Mouse (Mus musculus): ENCODE data around the gene Epb41l1. TPM values are rescaled to one million over a fixed set of nuclear protein-coding genes. Genes with fewer than 3 reads are reported as not detected.

The Epb41l1 gene
- polyA plus RNA-seq, 1 experiment, result 4.0 TPM

DNA sequence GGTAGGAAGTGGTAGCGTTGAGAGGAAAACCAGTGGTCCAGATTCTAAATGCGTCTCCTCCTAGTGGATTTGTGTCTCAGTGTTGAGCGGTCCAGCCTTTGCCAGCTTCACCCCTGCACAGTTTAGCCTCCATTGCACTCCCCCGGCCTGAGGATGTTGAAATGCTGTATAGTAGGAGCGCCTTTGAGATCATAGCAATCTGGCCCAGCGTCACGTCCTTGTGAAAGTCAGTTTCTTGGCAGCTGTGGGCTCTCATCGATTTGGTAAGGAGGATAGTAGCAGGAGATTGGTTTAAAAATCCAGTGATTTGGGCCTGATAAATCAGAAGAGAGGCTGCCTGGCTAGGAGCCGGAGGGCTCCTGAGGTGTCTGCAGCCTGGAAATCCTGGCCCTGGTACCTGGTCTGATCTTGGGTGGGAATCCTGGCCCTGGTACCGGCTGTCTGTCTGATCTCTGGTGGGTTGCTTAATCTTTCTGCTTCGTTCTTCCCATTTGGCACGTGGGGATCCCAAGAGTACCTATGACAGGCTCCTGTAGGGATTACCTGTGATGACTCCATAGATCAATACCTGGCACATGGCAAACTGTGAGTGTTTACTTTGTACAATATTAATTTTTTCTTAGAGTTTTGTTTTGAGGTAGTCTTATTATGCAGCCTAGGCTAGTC, 65.5 kb downstream of the Epb41l1 start:
- TF ChIP-seq CTCF (IDR thresholded peaks at IDR 0.05; ENCODE audit: control insufficient read depth, insufficient read depth, insufficient replicate concordance, low read depth, low read length) (no peak), POLR2A (IDR thresholded peaks at IDR 0.05; ENCODE audit: control insufficient read depth, low read depth, low read length) (no peak)

DNA sequence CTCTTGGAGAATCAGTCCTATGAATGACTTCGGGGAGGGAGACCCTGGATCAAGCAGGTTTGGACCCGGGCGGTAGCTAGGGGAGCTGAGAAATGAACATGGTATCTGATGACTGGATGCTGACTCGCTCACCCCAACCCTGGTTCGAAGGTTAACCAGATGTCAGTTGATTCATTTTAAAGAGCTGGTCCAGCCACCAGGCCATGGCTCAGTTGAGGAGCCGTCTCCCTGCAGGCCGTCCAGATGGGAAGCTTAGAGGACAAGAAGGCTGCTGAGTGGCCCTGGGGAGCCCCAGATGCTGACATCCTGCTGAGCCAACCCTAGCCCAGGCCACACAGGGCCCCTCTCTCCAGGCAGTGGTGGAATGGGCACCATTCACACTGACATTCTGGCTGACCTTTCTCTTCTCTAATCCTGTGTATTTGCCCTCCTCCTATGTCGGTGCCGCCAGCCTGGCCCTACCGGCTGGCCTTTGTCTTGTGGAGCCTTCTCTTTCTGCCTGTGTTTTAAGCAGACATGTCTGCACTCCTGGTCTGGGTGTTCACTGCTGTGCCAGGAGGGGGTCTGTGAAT, 67.0 kb downstream of the Epb41l1 start:
- no peaks in the 10 kb centered on the region for H3K27me3 ChIP-seq (ENCODE audit: control insufficient read depth, insufficient read depth, low read length)
- TF ChIP-seq CTCF (IDR thresholded peaks at IDR 0.05; ENCODE audit: control insufficient read depth, insufficient read depth, insufficient replicate concordance, low read depth, low read length), result no peak
- no peak for TF ChIP-seq POLR2A (IDR thresholded peaks at IDR 0.05; ENCODE audit: control insufficient read depth, low read depth, low read length)
- H3K4me3 ChIP-seq (ENCODE audit: control insufficient read depth, low read depth, low read length), result no peak overlapping the region
- no peaks in the 10 kb centered on the region for H3K36me3 ChIP-seq (ENCODE audit: control insufficient read depth, insufficient read depth, low read length)
- H3K27ac ChIP-seq (ENCODE audit: control insufficient read depth, insufficient read depth, low read depth, low read length), result no peak overlapping the region
- no peaks in the 10 kb centered on the region for H3K4me1 ChIP-seq (ENCODE audit: control insufficient read depth, insufficient read depth, low read length)

More for the DNA sequence above, 65.5 kb downstream of the Epb41l1 start:
- H3K27ac ChIP-seq (ENCODE audit: control insufficient read depth, insufficient read depth, low read depth, low read length), result no peak overlapping the region
- H3K36me3 ChIP-seq (ENCODE audit: control insufficient read depth, insufficient read depth, low read length), result no peaks in the 10 kb centered on the region
- H3K4me1 ChIP-seq (ENCODE audit: control insufficient read depth, insufficient read depth, low read length), result no peaks in the 10 kb centered on the region
- H3K4me3 ChIP-seq (ENCODE audit: control insufficient read depth, low read depth, low read length), result no peak overlapping the region
- H3K27me3 ChIP-seq (ENCODE audit: control insufficient read depth, insufficient read depth, low read length), result no peaks in the 10 kb centered on the region

DNA sequence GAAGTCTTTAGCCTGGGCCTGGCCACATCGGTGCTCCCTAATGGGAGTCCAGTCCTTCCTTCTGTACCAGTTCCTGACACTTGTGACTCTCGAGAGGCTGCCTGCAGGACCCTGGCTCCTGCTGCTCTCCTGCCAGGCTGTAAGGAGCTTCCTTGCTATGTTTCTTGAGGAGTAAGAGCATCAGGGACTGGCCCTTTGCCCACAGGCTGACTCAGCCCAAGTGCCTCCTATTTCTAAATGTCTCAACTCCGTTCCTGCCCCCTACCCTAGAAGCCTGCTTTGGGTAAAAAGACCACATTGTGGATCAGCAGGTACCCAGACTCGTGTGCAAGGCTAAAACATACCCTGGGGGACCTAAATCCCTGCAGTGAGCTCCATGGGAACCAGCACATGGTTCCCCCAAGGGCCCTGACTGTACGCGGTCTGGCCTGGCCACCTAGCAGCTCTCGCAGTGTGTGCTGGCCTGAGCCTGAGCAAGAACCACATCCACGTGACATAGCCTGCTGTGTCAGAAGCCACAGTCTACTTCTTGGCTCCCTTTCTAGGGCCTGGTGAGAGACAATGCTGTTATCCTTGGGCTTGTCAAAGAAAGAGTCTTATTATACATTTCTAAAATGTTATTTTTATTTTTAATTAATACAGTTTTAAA, 67.6 kb downstream of the Epb41l1 start:
- no peaks in the 10 kb centered on the region for H3K4me1 ChIP-seq (ENCODE audit: control insufficient read depth, insufficient read depth, low read length)
- H3K27ac ChIP-seq (ENCODE audit: control insufficient read depth, insufficient read depth, low read depth, low read length), result no peak overlapping the region
- H3K4me3 ChIP-seq (ENCODE audit: control insufficient read depth, low read depth, low read length), result no peak overlapping the region
- TF ChIP-seq CTCF (IDR thresholded peaks at IDR 0.05; ENCODE audit: control insufficient read depth, insufficient read depth, insufficient replicate concordance, low read depth, low read length), result no peak
- no peak for TF ChIP-seq POLR2A (IDR thresholded peaks at IDR 0.05; ENCODE audit: control insufficient read depth, low read depth, low read length)
- H3K27me3 ChIP-seq (ENCODE audit: control insufficient read depth, insufficient read depth, low read length), result no peaks in the 10 kb centered on the region
- H3K36me3 ChIP-seq (ENCODE audit: control insufficient read depth, insufficient read depth, low read length), result no peaks in the 10 kb centered on the region

DNA sequence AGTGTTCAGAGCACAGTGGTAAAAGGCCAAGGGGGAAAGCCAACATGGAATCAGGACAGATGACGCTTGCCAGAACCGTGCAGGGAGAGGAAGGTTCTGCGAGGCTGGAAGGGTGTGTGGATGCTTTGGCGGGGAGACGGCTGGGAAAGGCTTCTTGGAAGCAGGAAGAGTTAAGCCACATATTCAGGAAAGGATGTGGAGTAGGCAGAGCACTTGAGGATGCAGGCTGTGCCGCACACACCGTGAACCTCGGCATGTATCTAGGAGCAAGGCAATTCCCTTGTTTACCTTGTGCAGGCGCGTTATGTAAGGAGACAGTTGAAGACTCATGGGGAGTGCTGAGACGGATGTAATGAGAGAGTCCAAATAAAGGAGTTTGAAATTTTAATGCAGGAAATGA, 69.5 kb downstream of the Epb41l1 start:
- no peak overlapping the region for H3K4me3 ChIP-seq (ENCODE audit: control insufficient read depth, low read depth, low read length)
- H3K27me3 ChIP-seq (ENCODE audit: control insufficient read depth, insufficient read depth, low read length), result no peaks in the 10 kb centered on the region
- H3K4me1 ChIP-seq (ENCODE audit: control insufficient read depth, insufficient read depth, low read length), result no peaks in the 10 kb centered on the region
- H3K27ac ChIP-seq (ENCODE audit: control insufficient read depth, insufficient read depth, low read depth, low read length), result no peak overlapping the region
- TF ChIP-seq POLR2A (IDR thresholded peaks at IDR 0.05; ENCODE audit: control insufficient read depth, low read depth, low read length), result no peak
- no peak for TF ChIP-seq CTCF (IDR thresholded peaks at IDR 0.05; ENCODE audit: control insufficient read depth, insufficient read depth, insufficient replicate concordance, low read depth, low read length)
- H3K36me3 ChIP-seq (ENCODE audit: control insufficient read depth, insufficient read depth, low read length), result no peaks in the 10 kb centered on the region

DNA sequence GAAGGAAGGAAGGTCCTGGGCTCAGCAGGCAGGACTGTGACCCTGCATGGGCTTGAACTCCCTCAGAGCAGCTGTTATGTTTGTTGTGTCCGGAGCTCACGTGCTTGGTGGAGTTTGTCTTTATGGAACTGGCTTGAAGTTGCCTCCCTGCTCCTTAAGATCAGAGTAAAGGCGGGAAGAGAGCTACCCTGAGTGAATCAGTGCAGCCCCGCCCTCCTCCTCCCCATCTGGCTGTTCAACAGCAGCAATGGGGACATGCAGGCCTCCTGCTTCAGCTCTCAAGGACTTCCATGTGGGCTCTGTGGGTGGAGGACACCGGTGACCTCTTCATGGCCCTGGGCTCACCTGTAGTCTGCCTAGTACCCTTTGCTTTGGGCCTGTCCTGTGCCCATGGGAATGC, 71.1 kb downstream of the Epb41l1 start:
- Histone ChIP-seq H3K4me1 (ENCODE audit: control insufficient read depth, insufficient read depth, low read length) (no peaks in the 10 kb centered on the region), H3K27ac (ENCODE audit: control insufficient read depth, insufficient read depth, low read depth, low read length) (no peak overlapping the region), H3K27me3 (ENCODE audit: control insufficient read depth, insufficient read depth, low read length) (no peaks in the 10 kb centered on the region), H3K36me3 (ENCODE audit: control insufficient read depth, insufficient read depth, low read length) (no peaks in the 10 kb centered on the region), H3K4me3 (ENCODE audit: control insufficient read depth, low read depth, low read length) (no peak overlapping the region)
- TF ChIP-seq CTCF (IDR thresholded peaks at IDR 0.05; ENCODE audit: control insufficient read depth, insufficient read depth, insufficient replicate concordance, low read depth, low read length), result no peak
- no peak for TF ChIP-seq POLR2A (IDR thresholded peaks at IDR 0.05; ENCODE audit: control insufficient read depth, low read depth, low read length)

DNA sequence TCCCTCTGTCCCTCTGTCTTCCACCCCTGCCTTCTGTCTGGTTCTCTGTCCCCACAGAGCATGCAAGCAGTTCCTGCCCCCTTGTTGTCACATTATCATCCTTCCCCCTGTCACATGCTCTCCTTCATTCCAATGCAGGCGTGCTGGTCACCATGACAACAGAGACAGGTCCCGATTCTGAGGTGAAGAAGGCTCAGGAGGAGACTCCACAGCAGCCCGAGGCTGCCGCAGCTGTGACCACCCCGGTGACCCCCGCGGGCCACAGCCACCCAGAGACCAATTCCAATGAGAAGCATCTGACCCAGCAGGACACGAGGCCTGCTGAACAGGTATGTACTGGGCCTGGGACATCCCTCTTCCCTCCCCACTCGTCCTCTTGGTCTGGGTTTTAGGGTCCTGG, 73.1 kb downstream of the Epb41l1 start:
- H3K4me3 ChIP-seq (ENCODE audit: control insufficient read depth, low read depth, low read length), result no peak overlapping the region
- H3K27me3 ChIP-seq (ENCODE audit: control insufficient read depth, insufficient read depth, low read length), result no peaks in the 10 kb centered on the region
- no peaks in the 10 kb centered on the region for H3K36me3 ChIP-seq (ENCODE audit: control insufficient read depth, insufficient read depth, low read length)
- H3K27ac ChIP-seq (ENCODE audit: control insufficient read depth, insufficient read depth, low read depth, low read length), result no peak overlapping the region
- H3K4me1 ChIP-seq (ENCODE audit: control insufficient read depth, insufficient read depth, low read length), result no peaks in the 10 kb centered on the region
- no peak for TF ChIP-seq CTCF (IDR thresholded peaks at IDR 0.05; ENCODE audit: control insufficient read depth, insufficient read depth, insufficient replicate concordance, low read depth, low read length)
- TF ChIP-seq POLR2A (IDR thresholded peaks at IDR 0.05; ENCODE audit: control insufficient read depth, low read depth, low read length), result no peak

DNA sequence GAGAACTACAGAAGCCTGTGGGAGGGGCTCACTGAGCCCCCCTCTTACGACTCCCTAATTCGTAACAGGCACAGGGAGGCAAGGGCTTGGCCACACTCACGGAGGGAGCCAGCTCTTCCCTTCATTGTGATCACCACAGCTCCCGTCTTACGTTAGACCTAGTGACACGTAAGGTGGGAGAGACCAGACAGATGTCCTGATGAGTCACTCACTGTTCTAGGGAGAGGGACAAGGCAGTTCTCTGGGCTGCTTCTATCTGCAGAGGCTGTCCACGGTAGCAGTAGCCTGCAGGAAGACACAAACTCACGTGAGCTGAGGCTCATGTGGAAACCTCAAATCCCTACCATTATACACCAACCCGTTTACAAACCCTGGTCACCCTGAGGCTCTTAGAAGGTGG, 73.8 kb downstream of the Epb41l1 start:
- TF ChIP-seq POLR2A (IDR thresholded peaks at IDR 0.05; ENCODE audit: control insufficient read depth, low read depth, low read length) (no peak), CTCF (IDR thresholded peaks at IDR 0.05; ENCODE audit: control insufficient read depth, insufficient read depth, insufficient replicate concordance, low read depth, low read length) (no peak)
- no peaks in the 10 kb centered on the region for H3K27me3 ChIP-seq (ENCODE audit: control insufficient read depth, insufficient read depth, low read length)
- no peaks in the 10 kb centered on the region for H3K4me1 ChIP-seq (ENCODE audit: control insufficient read depth, insufficient read depth, low read length)
- no peaks in the 10 kb centered on the region for H3K36me3 ChIP-seq (ENCODE audit: control insufficient read depth, insufficient read depth, low read length)
- no peak overlapping the region for H3K27ac ChIP-seq (ENCODE audit: control insufficient read depth, insufficient read depth, low read depth, low read length)
- no peak overlapping the region for H3K4me3 ChIP-seq (ENCODE audit: control insufficient read depth, low read depth, low read length)
